Mouse (Mus musculus) CH12F3 (cell line): ENCODE measurements around the gene Nipsnap2.
"Not testable (repeated sequence)": the region's sequence is repeated elsewhere in the genome, so short reads cannot be mapped to it uniquely, and the experiment has no call there.

ENCODE experiments used
- in situ Hi-C: fragments of 300-500 bp; cut with MboI; formaldehyde crosslinking; loops from 2 replicates; pipeline ENCODE4 v1.14.3; 2020; ENCODE audit warnings: low sequenced_read_pairs

Nipsnap2 gene

DNA sequence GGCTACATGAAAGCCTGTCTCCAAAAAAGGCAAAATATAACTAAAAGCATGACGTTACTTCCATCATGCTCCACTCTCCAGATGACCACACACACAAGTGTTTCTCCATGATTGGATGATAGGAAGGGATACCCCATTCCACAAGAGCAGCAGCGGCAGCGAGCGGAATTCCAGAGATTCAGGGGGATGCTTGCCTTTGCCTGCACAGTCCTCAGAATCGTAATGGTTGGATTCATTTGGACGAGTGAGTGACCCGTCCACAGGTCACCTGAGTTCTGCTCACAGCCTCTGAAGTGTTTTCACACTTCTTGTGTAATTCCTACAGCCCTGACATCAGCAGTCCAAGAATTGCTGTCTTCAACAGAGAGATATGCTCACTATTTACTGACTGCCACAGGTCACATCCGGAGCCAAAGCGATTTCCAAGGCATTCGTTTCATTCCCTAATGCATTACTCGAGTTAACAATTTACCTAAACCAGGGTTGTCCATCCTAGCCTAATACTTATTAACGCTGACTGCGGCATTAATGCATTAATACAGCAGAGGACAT is 35.1 kb downstream of the Nipsnap2 start:
- in situ Hi-C loops = no loop called here

DNA sequence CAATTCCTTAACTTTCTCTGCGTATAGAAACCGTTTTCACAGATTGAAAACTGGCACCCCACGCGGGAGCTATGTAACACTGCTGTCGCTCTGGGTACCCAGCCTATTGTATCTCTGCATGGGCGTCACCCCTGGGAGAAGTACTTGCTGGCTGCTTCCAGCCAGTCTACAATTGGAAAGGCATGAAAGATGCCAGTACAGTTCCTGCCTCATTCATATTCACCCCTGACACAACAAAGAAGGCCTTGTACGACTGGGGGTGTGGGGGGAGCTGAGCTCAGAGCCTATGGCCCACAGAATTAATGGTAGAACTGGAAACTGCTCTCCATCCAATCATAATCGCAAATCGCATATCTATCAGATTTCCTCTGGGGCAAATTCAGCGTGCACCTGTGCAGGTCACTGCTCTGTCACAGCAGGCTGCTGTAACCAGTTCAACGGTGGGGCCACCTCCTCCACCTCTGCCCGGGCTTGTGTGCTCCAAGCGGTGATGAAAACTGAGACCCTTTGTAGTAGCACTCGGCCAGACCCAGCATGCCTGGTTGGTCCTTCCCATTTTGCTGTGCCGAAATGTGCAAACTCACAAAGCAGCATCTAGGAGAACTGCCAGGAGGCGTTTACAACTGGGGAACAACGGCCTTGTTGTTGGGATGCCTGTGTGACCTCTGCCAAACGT is 37.1 kb downstream of the Nipsnap2 start:
- in situ Hi-C loops = no loop called here

- in situ Hi-C loops = no loop called here
Measured at GRCm38 (mm10) chr5:129770443-129771355, 45.8 kb downstream of the Nipsnap2 start.

DNA sequence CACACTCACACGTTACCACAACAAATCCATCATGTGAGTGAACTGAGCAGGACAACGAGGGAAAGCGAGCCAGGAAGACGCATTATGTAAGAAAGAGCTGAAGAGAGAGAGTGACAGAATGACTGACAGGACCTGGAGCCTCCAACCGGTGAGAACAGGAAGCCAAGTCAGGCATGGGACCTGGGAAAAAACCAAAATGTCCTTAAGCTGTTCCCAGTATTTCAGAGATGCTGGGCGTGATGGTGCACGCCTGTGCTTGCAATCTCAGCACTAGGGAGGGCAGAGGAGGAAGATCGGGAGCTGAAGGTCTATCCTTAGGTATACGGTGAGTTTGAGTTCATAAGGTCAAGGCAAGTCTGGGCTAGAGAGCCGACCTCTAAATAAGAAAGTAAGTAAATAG is 47.6 kb downstream of the Nipsnap2 start:
- in situ Hi-C loops = no loop called here

- in situ Hi-C loops = not testable (repeated sequence)
Measured at GRCm38 (mm10) chr5:129773330-129773729, 48.5 kb downstream of the Nipsnap2 start.

GRCm38 (mm10) chr5:129774661-129775060 is 49.8 kb downstream of the Nipsnap2 start:
- in situ Hi-C loops = no loop called here

- in situ Hi-C loops = no loop called here
Measured at GRCm38 (mm10) chr5:129778348-129778995, 53.6 kb downstream of the Nipsnap2 start.

DNA sequence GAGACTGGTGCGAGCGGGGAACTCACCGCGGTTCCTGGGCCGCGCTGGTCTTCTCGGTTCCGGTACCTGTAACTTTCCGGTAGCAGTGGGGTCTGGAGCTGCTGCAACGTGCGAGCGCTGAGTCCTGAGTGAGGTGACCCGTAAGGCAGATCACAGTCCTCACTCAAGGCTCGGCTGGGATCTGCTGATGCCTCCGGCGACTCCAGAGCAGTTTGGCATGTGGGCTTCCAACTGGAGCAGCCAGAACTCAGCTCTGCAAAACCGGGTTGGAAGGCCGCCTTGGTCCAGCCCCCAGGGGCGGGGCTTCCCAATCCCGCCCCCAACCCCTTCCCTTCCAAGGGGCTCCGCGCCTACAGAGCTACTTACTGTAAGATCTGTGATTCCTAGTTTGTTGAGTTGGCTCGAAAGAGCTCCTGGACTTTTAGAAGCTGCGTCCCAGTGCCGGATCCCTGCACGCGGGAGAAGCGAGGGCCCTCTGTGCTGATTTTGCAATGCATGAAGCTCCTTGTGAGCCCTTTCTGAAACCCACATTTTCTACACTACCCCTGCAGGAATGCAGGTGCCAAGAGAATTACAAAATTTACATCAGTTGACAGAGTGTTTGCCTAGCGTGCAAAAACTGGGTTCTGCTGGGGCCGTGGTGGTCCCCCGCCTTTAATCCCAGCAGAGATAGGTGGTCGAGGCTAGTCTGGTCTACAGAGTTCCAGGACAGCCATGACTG is 54.3 kb downstream of the Nipsnap2 start:
- in situ Hi-C loops = no loop called here

DNA sequence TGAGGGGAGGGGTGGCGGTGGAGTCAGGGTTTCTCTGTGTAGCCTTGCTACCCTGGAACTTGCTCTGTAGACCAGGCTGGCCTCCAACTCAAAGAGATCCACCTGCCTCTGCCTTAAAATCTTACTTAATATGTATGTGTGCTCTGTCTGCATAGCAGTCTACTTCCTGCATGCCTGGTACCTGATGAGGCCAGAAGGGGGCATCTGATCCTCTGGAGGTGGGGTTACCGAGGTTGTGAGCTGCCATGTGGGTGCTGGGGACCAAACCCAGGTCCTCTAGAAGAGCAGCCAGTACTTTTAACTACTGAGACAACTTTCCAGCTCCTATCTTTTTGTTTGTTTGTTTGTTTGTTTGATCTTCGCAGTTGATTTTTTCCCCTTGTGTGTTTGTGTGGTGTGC is 55.3 kb downstream of the Nipsnap2 start:
- in situ Hi-C loops = no loop called here

GRCm38 (mm10) chr5:129782211-129782610 is 57.3 kb downstream of the Nipsnap2 start:
- in situ Hi-C loops = no loop called here

GRCm38 (mm10) chr5:129785235-129785870 is 60.5 kb downstream of the Nipsnap2 start:
- in situ Hi-C loops = no loop called here

GRCm38 (mm10) chr5:129786161-129786560 is 61.3 kb downstream of the Nipsnap2 start:
- in situ Hi-C loops = no loop called here

DNA sequence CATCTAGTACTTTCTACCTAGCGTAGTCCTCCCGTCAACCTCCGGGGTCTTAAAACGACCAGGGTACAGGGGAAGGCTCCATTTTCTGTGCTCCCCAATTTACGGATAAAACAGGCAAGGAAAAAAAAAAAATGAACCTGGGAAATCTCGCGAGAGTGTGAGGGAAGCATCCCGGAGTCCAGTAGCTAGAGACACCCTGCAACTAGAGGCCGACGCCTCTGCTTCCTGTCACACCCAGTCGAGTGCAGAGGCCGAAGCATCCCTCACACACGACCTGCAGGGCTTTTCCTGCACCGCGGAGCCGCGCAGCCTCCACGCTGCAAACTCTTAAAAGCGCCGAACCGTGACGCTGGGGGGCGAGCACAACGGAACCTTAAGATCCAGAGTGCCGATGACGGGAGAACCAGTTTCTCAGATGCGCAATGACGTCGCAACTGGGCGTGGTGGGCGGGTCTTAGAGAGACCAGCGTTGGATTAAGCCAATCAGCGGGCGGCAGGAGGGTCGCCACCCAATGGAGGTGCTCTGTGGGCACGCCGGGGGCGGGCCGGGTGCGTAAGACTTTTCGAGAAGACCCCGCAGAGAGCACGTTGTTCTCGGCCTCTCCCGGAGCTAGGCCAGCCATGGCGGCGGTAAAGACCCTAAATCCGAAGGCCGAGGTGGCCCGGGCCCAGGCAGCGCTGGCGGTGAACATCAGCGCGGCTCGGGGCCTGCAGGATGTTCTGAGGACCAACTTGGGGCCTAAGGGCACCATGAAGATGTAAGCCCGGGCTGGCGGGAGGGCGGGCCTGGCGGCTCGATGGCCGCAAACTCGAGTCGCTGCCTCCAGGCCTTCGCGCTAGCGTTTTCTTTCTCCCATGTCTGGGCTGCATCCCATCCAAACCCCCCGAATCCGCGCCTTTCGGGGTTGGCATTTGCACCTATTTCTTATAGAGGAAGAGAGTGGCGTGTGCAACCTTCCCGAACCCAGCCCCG is 62.2 kb downstream of the Nipsnap2 start, which contains the start of gene Psph:
Gene Psph (minus strand): TSS at position 632 of the 973 bp plus-strand sequence.
- in situ Hi-C loops = no loop called here

- in situ Hi-C loops = no loop called here
Measured at GRCm38 (mm10) chr5:129787818-129788593, 63.1 kb downstream of the Nipsnap2 start.

DNA sequence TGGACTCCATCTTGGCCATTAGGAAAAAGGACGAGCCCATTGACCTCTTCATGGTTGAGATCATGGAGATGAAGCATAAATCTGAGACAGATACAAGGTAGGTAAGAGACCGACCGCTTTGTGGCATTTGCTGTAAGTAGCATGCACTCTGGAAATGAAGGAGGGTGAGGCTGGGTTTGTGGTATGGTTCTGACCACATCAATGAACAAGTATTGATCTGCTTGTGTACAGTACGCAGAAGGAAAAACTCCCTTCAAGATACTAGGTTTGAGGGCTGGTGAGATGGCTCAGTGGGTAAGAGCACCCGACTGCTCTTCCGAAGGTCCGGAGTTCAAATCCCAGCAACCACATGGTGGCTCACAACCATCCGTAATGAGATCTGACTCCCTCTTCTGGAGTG is 65.7 kb downstream of the Nipsnap2 start:
- in situ Hi-C loops = not testable (repeated sequence)
